Mouse (Mus musculus) adrenal gland, postnatal 25 days (tissue): Measurements from ENCODE around the gene Gm21800. TPM values are rescaled to one million over a fixed set of nuclear protein-coding genes. Genes with fewer than 3 reads are reported as not detected.
"Not testable (repeated sequence)": the region's sequence is repeated elsewhere in the genome, so short reads cannot be mapped to it uniquely, and the experiment has no call there.

Experiments used
- DNase-seq: peaks from one replicate; pipeline ENCODE4 v3.0.0; 2021; ENCODE audit warnings: mixed read lengths
- long read RNA-seq: library from polyadenylated mRNA; stranded (forward); transcript quantifications from one replicate; pipeline ENCODE4 v2.0.0, GENCODE M21; 2021
- total RNA-seq: library from RNA; stranded (reverse); gene quantifications from 2 replicates; pipeline ENCODE4 v1.2.3, GENCODE M21; 2021

Gene Gm21800
- total RNA-seq: not detected in 2 replicates
- long read RNA-seq: 0 reads

GRCm38 (mm10) chrY:41406198-41406597, at the start of gene Gm21800:
TSS of gene Gm21800 (plus strand) at chrY:41406498.
- not testable (repeated sequence) for DNase-seq
